Mouse (Mus musculus) E14TG2a.4 (cell line): ENCODE measurements around the gene Ppm1h.

Source experiments
- CTCF ChIP-seq: conservative IDR thresholded peaks from 2 replicates; pipeline ENCODE4 v1.5.1; 2014; ENCODE audit warnings: low read length
- POU5F1 ChIP-seq: IDR thresholded peaks from 2 replicates; pipeline ENCODE4 v1.6.1; 2014; ENCODE audit warnings: low read length, borderline replicate concordance

DNA sequence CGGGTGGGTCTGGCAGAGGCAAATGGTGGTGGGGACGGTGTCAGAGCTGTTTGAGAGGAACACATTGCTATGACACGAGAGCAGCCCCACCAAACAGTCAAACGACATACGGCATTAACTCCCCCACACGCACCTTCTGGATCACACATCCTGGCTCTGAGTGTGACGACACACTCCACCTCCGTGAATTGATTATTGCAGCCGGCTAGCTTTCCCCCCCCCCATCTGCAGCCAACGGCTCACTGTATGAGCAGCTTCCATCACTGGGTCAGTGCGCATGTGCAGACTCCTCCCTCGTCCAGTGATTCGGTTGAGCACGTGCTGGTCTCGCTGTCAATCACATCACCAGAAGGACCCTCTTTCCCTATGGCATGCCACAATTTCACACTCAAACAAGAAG lies 178.6 kb downstream of the Ppm1h start:
- TF ChIP-seq CTCF (no peak), POU5F1 (no peak)
